Mouse (Mus musculus): ENCODE measurements around the gene Trappc4. TPM values are rescaled to one million over a fixed set of nuclear protein-coding genes. Genes with fewer than 3 reads are reported as not detected.
A peak's percentile ranks its signal among the peaks of the same experiment; 100 is the strongest.
"Not testable (repeated sequence)": the region's sequence is repeated elsewhere in the genome, so short reads cannot be mapped to it uniquely, and the experiment has no call there.

Trappc4 gene
- polyA plus RNA-seq, 1 experiment from 2014 or later = 131 TPM

DNA sequence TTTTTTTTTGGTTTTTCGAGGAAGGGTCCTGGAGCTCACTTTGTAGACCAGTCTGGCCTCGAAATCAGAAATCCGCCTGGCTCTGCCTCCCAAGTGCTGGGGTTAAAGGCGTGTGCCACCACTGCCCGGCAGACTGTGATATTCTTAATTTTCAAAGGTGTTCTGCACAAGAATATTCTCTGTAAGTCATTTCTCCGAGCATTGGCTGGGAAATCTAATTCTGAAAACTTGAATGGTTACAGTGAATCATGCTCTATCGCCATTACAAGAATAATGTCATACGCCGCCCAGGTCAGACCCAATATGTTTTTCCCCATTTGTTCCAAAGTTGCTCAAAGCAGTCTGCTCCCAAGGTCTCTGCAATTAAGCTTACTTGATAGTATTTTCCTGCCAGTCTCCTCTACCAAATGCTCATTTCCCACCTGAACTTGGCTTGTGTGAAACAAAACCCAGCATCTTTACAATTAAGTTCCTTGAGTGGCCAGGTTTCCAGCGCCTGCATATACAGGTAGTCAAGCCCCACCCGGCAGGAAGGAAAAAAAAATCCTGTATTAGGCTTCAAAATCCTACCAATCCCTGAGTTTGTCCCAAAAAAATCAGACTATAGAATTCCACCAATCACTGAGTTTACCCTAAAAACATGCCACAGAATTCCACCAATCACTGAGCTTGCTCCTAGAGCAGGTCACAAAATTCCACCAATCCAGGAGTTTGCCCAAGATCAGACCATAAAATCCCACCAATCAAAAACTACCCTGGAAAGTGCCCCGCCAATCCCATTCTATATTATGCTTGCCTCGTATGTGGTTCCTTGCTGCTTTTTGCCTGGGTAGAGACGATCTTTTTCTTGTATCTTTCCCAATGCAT is 11.4 kb upstream of the Trappc4 start, which contains the start of gene Ccdc84:
Gene Ccdc84, minus strand, starts transcription at position 51 of the 867 bp plus-strand sequence.
- Histone ChIP-seq H3K4me1 (peaks cover 11% of the 10 kb centered on the region), H3K4me2 (peak within 1 kb of the TSS; percentile 81), H3K27ac (peak within 1 kb of the TSS; percentile 65), H3K9me3 (no peaks in the 10 kb centered on the region), H3K27me3 (no peaks in the 10 kb centered on the region), H3K4me3 (peak within 1 kb of the TSS; percentile 88), H3K9ac (peak within 1 kb of the TSS; percentile 74), H3K36me3 (peaks cover 11% of the 10 kb centered on the region; the same call in 1 of the 2 replicates)
- no peak for ATAC-seq (ENCODE audit: borderline replicate concordance, extremely low read depth, low FRiP score, low TSS enrichment)
- 72% methylated on average over 14 of the region's 14 CpGs for WGBS

GRCm38 (mm10) chr9:44417892-44418363 is 10.5 kb upstream of the Trappc4 start:
- Histone ChIP-seq H3K27ac (peak overlapping the region; percentile 65), H3K4me1 (peaks cover 11% of the 10 kb centered on the region), H3K27me3 (no peaks in the 10 kb centered on the region), H3K4me3 (peak overlapping the region; percentile 88), H3K9me3 (no peaks in the 10 kb centered on the region), H3K9ac (peak overlapping the region; percentile 74), H3K36me3 (peaks cover 16% of the 10 kb centered on the region; the same call in 1 of the 2 replicates), H3K4me2 (peak overlapping the region; percentile 81)
- ATAC-seq (ENCODE audit: borderline replicate concordance, extremely low read depth, low FRiP score, low TSS enrichment) = peak; percentile 96
- under 1% methylated on average over 38 of the region's 38 CpGs for WGBS

DNA sequence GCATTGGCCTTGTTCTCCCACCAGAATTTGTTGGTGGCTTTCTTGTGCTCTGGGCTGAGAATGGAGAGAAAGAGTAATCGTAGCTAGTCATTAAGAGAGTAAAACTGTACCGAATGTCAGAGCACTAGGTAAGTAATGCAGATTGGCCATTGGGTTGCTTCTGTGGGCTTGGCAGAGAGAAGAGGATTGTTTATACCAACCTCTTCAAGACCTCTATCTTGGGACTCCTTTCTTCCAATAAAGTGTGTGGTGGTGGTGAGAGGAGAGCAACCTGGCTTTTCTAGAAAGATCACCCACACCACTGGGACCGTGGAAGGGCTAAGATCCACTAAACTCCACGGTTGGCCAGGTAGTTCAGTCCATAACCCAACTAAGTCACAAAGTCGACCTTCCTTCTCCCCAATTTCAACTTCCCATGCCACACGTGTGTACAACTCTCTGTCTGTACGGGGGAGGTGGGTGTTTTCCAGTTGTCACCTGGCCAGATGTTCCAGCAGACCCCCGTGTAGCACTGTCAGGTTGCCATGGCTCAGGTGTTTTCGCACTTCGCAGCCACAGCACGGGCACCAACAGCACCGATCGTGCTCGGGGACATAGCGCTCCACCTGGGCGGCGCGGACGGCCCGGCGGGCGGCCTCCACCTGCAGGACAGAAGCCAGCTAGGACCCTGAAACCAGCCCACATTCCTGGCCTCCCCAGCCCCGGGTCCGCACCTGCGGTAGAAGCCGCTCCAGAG is 9.9 kb upstream of the Trappc4 start:
- H3K9me3 ChIP-seq = no peaks in the 10 kb centered on the region
- H3K4me2 ChIP-seq = peak overlapping the region; percentile 81
- peaks cover 23% of the 10 kb centered on the region for H3K36me3 ChIP-seq
- peak overlapping the region; percentile 88 for H3K4me3 ChIP-seq
- no peaks in the 10 kb centered on the region for H3K27me3 ChIP-seq
- peak; percentile 73 for ATAC-seq (ENCODE audit: borderline replicate concordance, extremely low read depth, low FRiP score, low TSS enrichment)
- peak overlapping the region; percentile 60 for H3K27ac ChIP-seq
- 7% methylated on average over 26 of the region's 26 CpGs for WGBS
- H3K9ac ChIP-seq = peak overlapping the region; percentile 74
- H3K4me1 ChIP-seq = peaks cover 11% of the 10 kb centered on the region

GRCm38 (mm10) chr9:44412781-44413180 is 5.4 kb upstream of the Trappc4 start:
- Histone ChIP-seq H3K4me1 (peaks cover 20% of the 10 kb centered on the region), H3K9me3 (no peaks in the 10 kb centered on the region), H3K4me2 (no peak overlapping the region), H3K4me3 (no peak overlapping the region), H3K27ac (no peak overlapping the region), H3K9ac (no peak overlapping the region), H3K27me3 (no peaks in the 10 kb centered on the region), H3K36me3 (peaks cover 59% of the 10 kb centered on the region)
- no peak for ATAC-seq (ENCODE audit: borderline replicate concordance, extremely low read depth, low FRiP score, low TSS enrichment)
- 55% methylated on average over 2 of the region's 2 CpGs for WGBS

DNA sequence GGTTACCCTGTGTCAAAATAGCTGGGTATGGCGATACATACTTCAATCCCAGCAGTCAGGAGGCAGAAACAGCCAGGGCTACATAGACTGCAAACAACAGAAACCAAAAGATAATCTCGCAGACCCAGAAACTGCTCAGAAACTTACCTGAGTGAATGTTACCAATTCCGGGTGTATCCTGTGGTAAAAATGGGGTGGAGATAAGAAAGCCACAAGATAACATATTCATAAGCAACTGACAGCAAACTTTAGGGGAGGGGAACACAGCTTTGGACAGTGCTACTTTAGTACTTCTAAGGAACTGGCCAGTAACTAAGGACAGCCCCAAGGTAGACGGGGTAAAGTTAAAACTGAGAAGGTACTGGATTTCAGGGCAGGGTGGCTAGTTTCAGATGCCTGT is 4.9 kb upstream of the Trappc4 start:
- Histone ChIP-seq H3K9ac (no peak overlapping the region), H3K27me3 (no peaks in the 10 kb centered on the region), H3K27ac (no peak overlapping the region), H3K9me3 (no peaks in the 10 kb centered on the region), H3K36me3 (peaks cover 59% of the 10 kb centered on the region), H3K4me3 (no peak overlapping the region), H3K4me1 (peaks cover 17% of the 10 kb centered on the region), H3K4me2 (no peak overlapping the region)
- ATAC-seq (ENCODE audit: borderline replicate concordance, extremely low read depth, low FRiP score, low TSS enrichment) = no peak
- WGBS = 72% methylated on average over 4 of the region's 4 CpGs

- H3K9ac ChIP-seq = no peak overlapping the region
- no peak overlapping the region for H3K4me2 ChIP-seq
- H3K9me3 ChIP-seq = no peaks in the 10 kb centered on the region
- peaks cover 13% of the 10 kb centered on the region for H3K4me1 ChIP-seq
- no peak overlapping the region for H3K27ac ChIP-seq
- 73% methylated on average over 1 of the region's 1 CpGs for WGBS
- H3K27me3 ChIP-seq = no peaks in the 10 kb centered on the region
- ATAC-seq (ENCODE audit: borderline replicate concordance, extremely low read depth, low FRiP score, low TSS enrichment) = no peak
- no peak overlapping the region for H3K4me3 ChIP-seq
- H3K36me3 ChIP-seq = peaks cover 59% of the 10 kb centered on the region
Observed at GRCm38 (mm10) chr9:44411601-44412130, 4.3 kb upstream of the Trappc4 start.

DNA sequence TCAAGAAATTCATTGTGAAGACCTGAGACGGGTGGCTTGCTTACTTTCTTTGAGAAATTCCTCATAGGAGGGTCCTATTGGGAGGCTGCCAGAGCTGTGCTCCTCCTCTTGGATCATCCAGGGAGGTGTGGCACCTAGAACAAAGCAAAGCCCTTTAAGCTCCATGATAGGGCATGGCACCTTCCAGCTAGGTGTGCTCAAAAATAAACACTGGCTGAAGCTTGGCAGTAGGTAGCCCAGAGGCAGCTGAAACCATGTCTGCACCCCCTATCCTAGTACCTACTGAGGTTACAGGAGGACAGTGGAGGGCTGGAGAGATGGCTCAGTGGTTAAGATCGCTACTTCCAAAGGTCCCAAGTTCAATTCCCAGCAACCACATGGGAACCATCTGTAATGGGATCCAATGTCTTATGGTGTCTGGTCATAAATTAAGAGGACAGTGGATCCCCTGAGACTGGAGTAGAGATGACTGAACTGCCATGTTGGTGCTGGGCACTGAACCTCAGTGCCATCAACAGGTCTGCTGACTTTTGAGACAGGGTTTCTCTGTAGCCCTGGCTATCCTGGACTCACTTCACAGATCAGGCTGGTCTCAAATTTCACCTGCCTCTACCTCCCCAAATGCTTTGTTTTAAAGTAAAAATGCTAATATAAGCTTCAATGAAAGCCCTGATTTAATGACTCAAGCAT is 3.4 kb upstream of the Trappc4 start:
- H3K27ac ChIP-seq = no peak overlapping the region
- H3K9me3 ChIP-seq = no peaks in the 10 kb centered on the region
- no peak for ATAC-seq (ENCODE audit: borderline replicate concordance, extremely low read depth, low FRiP score, low TSS enrichment)
- H3K36me3 ChIP-seq = peaks cover 59% of the 10 kb centered on the region
- WGBS = 67% methylated on average over 2 of the region's 2 CpGs
- no peak overlapping the region for H3K4me2 ChIP-seq
- peaks cover 18% of the 10 kb centered on the region for H3K4me1 ChIP-seq
- H3K4me3 ChIP-seq = no peak overlapping the region
- no peak overlapping the region for H3K9ac ChIP-seq
- H3K27me3 ChIP-seq = no peaks in the 10 kb centered on the region

GRCm38 (mm10) chr9:44408693-44409092 is 1.3 kb upstream of the Trappc4 start:
- H3K27me3 ChIP-seq; H3K9me3 ChIP-seq; ATAC-seq (ENCODE audit: borderline replicate concordance, extremely low read depth, low FRiP score, low TSS enrichment); H3K27ac ChIP-seq: not testable (repeated sequence)
- H3K4me2 ChIP-seq = peak overlapping the region; percentile 74
- WGBS = 73% methylated on average over 9 of the region's 9 CpGs
- H3K4me1 ChIP-seq = peaks cover 25% of the 10 kb centered on the region
- H3K9ac ChIP-seq = peak overlapping the region; percentile 85
- peaks cover 67% of the 10 kb centered on the region for H3K36me3 ChIP-seq
- peak overlapping the region; percentile 90 for H3K4me3 ChIP-seq

- Histone ChIP-seq H3K27ac (peak overlapping the region; percentile 98), H3K36me3 (peaks cover 70% of the 10 kb centered on the region), H3K9ac (peak overlapping the region; percentile 85), H3K27me3 (no peaks in the 10 kb centered on the region), H3K4me3 (peak overlapping the region; percentile 90), H3K4me2 (peak overlapping the region; percentile 74), H3K4me1 (peaks cover 25% of the 10 kb centered on the region), H3K9me3 (no peaks in the 10 kb centered on the region)
- 0% methylated on average over 24 of the region's 24 CpGs for WGBS
- ATAC-seq (ENCODE audit: borderline replicate concordance, extremely low read depth, low FRiP score, low TSS enrichment) = no peak
Observed at GRCm38 (mm10) chr9:44407752-44408097, 325 bp upstream of the Trappc4 start.

GRCm38 (mm10) chr9:44405011-44405410 is 2.4 kb downstream of the Trappc4 start:
- no peaks in the 10 kb centered on the region for H3K27me3 ChIP-seq
- no peak for ATAC-seq (ENCODE audit: borderline replicate concordance, extremely low read depth, low FRiP score, low TSS enrichment)
- H3K9me3 ChIP-seq = no peaks in the 10 kb centered on the region
- H3K4me1 ChIP-seq = peaks cover 25% of the 10 kb centered on the region
- peaks cover 70% of the 10 kb centered on the region for H3K36me3 ChIP-seq
- H3K4me3 ChIP-seq = no peak overlapping the region
- no peak overlapping the region for H3K9ac ChIP-seq
- H3K4me2 ChIP-seq = no peak overlapping the region
- 57% methylated on average over 3 of the region's 3 CpGs for WGBS
- H3K27ac ChIP-seq = no peak overlapping the region

DNA sequence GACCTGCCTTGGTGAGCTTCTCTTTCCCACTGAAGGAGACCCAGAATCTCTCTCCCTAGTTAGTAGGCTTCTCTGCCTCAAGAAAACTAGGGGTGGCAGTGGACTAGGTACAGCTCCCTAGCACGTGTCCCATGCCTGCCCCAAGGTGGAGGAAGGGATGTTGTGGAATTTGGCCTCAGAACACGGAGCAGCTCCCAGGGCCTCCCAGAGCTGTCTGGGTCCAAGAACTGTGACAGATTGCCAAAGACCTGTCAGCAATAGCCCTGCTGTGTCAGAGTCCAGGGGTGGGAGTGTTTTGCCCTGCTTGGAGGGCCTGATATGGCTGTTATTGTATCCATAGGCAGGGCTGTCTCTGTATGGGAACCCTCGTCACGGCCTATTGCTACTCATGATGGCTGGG is 6.3 kb downstream of the Trappc4 start:
- Histone ChIP-seq H3K4me2 (no peak overlapping the region), H3K4me3 (no peak overlapping the region), H3K4me1 (peaks cover 19% of the 10 kb centered on the region), H3K9ac (no peak overlapping the region), H3K9me3 (no peaks in the 10 kb centered on the region), H3K36me3 (peaks cover 57% of the 10 kb centered on the region), H3K27ac (no peak overlapping the region), H3K27me3 (no peaks in the 10 kb centered on the region)
- no peak for ATAC-seq (ENCODE audit: borderline replicate concordance, extremely low read depth, low FRiP score, low TSS enrichment)
- WGBS = 73% methylated on average over 4 of the region's 4 CpGs

All from lung, embryonic 15.5 days (tissue).